Mouse (Mus musculus): Measurements from ENCODE around the gene Wnt5a. TPM values are rescaled to one million over a fixed set of nuclear protein-coding genes. Genes with fewer than 3 reads are reported as not detected.

Wnt5a gene
- polyA plus RNA-seq (2012; ENCODE audit: low replicate concordance), result 0.20 TPM in 1 of 2 replicates, not detected in the other

DNA sequence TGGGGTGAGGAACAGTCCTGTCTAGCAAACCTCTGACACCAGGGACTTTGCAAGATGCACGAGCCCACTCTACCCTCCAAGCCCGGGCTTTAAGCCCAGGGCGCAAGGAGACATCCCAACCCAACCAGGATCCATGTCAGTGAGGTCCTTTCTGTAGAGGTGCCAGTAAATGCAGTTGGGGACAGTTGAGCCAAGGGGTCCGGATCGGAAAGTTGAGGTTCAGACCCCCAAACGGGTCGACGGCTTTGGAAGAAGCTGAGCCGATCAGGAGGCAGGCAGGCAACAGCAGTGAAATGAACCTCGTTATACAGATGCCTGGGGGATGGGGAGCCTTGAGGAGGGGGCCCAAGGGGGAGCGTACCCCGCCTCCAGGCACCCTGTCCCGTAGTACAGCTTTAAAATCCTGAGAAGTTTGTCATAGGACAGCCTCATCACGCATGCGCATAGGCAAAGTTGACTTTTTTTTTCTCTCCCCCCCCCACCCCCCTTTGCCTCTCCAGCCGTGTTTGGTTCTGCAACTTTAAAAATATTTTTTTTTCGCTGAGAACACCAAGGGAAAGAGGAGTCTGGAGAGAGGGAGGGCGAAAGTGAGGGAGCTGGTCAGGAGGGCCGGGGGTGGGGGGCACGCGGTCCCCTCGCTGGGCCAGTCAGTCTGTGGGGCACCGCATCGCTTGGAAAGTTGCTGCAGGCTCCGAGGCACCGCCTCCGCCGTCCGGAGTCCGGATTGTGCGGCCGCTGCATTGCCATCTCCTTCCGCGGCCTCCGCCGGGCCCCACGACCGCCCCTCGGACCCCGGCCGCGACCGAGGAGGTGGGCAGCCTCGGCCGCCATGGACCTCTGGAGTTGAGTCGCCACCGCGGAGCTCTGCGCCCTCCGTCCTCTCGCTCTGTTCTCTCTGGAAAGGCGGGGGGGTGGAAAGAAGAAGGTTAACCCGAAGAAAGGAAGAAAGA is at the start of gene Wnt5a:
Gene Wnt5a (plus strand): TSS at position 650 of the 950 bp plus-strand sequence.

Measured in hematopoietic multipotent progenitor cell, adult 10-12 weeks (in vitro differentiated cells).